Mouse (Mus musculus) neural tube, embryonic 12.5 days (tissue): ENCODE data around the gene St3gal3. TPM values are rescaled to one million over a fixed set of nuclear protein-coding genes. Genes with fewer than 3 reads are reported as not detected.

ENCODE experiments used
- ATAC-seq: fragments of 200-750 bp; cut with Nextera tagmentation; 2 replicates; pipeline ENCODE4 v1.8.0; 2017; ENCODE audit warnings: low read depth, mild to moderate bottlenecking, moderate TSS enrichment, moderate library complexity; ENCODE audit not compliant: low FRiP score
- H3K27ac ChIP-seq: fragments of 300-500 bp; sonication (generic); 2 replicates; pipeline ENCODE4 v1.5.1; 2016
- H3K27me3 ChIP-seq: fragments of 300-500 bp; sonication (generic); replicated peaks from 2 replicates; pipeline ENCODE4 v1.6.1; 2016; ENCODE audit warnings: mild to moderate bottlenecking
- H3K36me3 ChIP-seq: fragments of 300-500 bp; sonication (generic); 2 replicates; pipeline ENCODE4 v1.6.1; 2016; ENCODE audit warnings: mild to moderate bottlenecking
- H3K4me1 ChIP-seq: fragments of 300-500 bp; sonication (generic); 2 replicates; pipeline ENCODE4 v1.6.1; 2016
- H3K4me2 ChIP-seq: fragments of 300-500 bp; sonication (generic); replicated peaks from 2 replicates; pipeline ENCODE4 v1.6.1; 2016; ENCODE audit warnings: mild to moderate bottlenecking
- H3K4me3 ChIP-seq: fragments of 300-500 bp; sonication (generic); 2 replicates; pipeline ENCODE4 v1.5.1; 2016
- H3K9ac ChIP-seq: fragments of 300-500 bp; sonication (generic); 2 replicates; pipeline ENCODE4 v1.6.1; 2016; ENCODE audit warnings: mild to moderate bottlenecking
- H3K9me3 ChIP-seq: fragments of 300-500 bp; sonication (generic); 2 replicates; pipeline ENCODE4 v1.6.1; 2016; ENCODE audit warnings: mild to moderate bottlenecking
- WGBS: fragments of 180-500 bp; shearing (Covaris S2); methylation state at CpG from one replicate; pipeline ENCODE4 v1.1.7; 2016; 5-methylcytosine and 5-hydroxymethylcytosine counted together
- polyA plus RNA-seq: library from polyadenylated mRNA; unstranded; fragments of >200 nt; fragmentation: Nextera tagmentation; extraction: Ambion mirVana; gene quantifications from 2 replicates; pipeline ENCODE4 v1.2.1, GENCODE M21; 2016

Gene St3gal3
- polyA plus RNA-seq, 1 experiment from 2014 or later = 9.4 TPM

DNA sequence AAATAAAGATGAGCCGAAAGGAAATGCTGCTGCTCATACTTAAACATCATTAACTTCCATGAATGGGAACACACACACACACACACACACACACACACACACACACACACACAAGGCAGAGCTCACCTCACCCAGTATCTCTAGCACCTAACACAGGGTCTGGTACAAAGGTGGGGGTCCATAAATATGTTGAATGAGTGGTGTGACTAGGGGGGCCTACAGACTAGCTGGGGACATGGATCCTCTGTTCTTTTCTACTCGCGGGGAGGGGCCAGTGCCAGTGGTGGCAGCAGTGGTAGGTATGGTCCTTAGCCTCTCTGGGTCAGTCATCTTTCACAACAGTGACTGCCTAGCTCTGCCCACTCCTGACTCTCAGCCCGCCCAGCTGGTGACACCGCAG is 94.8 kb downstream of the St3gal3 start:
- Histone ChIP-seq H3K9me3 (no peaks in the 10 kb centered on the region), H3K9ac (no peak overlapping the region), H3K4me3 (no peak overlapping the region), H3K27ac (no peak overlapping the region), H3K4me1 (peaks cover 36% of the 10 kb centered on the region), H3K27me3 (0 out of 2 replicates have a peak, but pooled peaks cover 6% of the 10 kb centered on the region), H3K4me2 (no peak overlapping the region), H3K36me3 (no peaks in the 10 kb centered on the region)
- WGBS = 83% methylated on average over 5 of the region's 5 CpGs
- peak; percentile 41; the same call in 1 of the 2 replicates for ATAC-seq

DNA sequence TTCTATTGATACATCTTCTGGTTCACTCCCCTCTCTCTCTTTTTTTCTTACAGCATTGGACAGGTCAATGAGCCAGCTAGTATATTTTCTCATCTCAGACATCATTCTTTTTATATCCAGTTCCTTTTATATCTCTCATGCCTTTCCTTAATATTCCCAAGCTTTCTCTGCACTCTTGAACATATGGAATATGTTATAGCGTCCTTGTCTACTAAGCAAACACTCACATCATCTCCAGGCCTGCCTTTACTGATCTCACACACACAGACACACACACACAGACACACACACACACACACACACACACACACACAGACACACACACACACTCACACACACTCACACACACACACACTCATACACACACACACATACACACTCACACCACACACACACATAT is 96.7 kb downstream of the St3gal3 start:
- WGBS = 49% methylated on average over 1 of the region's 1 CpGs
- H3K4me2 ChIP-seq = no peak overlapping the region
- H3K4me1 ChIP-seq = peaks cover 34% of the 10 kb centered on the region
- no peak overlapping the region for H3K4me3 ChIP-seq
- no peak for ATAC-seq
- no peaks in the 10 kb centered on the region for H3K27me3 ChIP-seq
- no peaks in the 10 kb centered on the region for H3K9me3 ChIP-seq
- H3K36me3 ChIP-seq = no peaks in the 10 kb centered on the region
- no peak overlapping the region for H3K27ac ChIP-seq
- no peak overlapping the region for H3K9ac ChIP-seq

DNA sequence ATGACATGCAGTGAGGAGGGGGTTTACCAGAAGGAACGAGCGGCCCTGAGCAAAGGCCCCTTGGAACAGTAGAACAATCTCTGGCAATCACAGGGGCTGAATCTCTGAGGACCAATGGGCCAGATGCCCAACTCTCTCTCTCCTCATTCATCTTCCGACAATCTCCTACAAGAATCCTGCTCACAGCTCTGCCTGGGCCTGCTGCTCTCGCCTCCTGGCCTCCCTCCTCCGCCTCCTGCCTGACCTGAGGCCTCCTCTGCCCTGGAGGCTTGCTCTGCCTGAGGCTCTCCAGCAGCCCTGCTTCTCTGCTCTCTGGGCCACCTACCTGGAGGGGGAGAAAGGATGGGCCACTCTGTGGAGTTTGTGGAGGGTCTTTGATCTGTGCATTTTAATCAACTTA is 97.3 kb downstream of the St3gal3 start:
- H3K4me1 ChIP-seq = peaks cover 34% of the 10 kb centered on the region
- H3K4me3 ChIP-seq = no peak overlapping the region
- H3K27ac ChIP-seq = no peak overlapping the region
- no peaks in the 10 kb centered on the region for H3K27me3 ChIP-seq
- no peak for ATAC-seq
- no peak overlapping the region for H3K4me2 ChIP-seq
- no peaks in the 10 kb centered on the region for H3K9me3 ChIP-seq
- no peak overlapping the region for H3K9ac ChIP-seq
- no peaks in the 10 kb centered on the region for H3K36me3 ChIP-seq
- WGBS = 32% methylated on average over 5 of the region's 5 CpGs

- Histone ChIP-seq H3K4me2 (no peak overlapping the region), H3K4me1 (peaks cover 31% of the 10 kb centered on the region), H3K4me3 (no peak overlapping the region), H3K36me3 (no peaks in the 10 kb centered on the region), H3K27me3 (no peaks in the 10 kb centered on the region), H3K9me3 (no peaks in the 10 kb centered on the region), H3K9ac (no peak overlapping the region), H3K27ac (no peak overlapping the region)
- 95% methylated on average over 4 of the region's 4 CpGs for whole genome bisulfite sequencing
- no peak for ATAC-seq
Observed at GRCm38 (mm10) chr4:118036531-118036930, 98.2 kb downstream of the St3gal3 start.

DNA sequence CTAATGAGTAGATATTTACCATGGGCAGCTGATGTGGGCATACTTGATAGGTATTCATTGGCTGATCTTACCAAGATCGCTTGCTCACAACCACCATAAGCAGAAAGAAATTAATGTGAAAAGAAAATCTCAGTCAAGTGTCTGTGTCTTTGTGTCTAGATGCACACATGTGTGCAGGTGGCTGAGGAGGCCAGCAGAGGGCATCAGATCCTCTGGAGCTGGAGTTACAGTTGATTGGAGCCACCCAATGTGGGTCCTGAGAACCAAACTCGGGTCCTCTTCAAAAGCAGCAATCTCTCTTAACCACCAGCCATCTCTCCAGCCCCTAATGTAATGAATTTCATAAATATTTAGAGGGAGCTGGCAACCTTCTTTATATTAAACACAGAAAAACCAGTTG is 99.6 kb downstream of the St3gal3 start:
- no peaks in the 10 kb centered on the region for H3K9me3 ChIP-seq
- H3K9ac ChIP-seq = no peak overlapping the region
- no peak for ATAC-seq
- no peak overlapping the region for H3K4me3 ChIP-seq
- no peak overlapping the region for H3K27ac ChIP-seq
- 93% methylated on average over 2 of the region's 2 CpGs for WGBS
- H3K4me2 ChIP-seq = no peak overlapping the region
- no peaks in the 10 kb centered on the region for H3K27me3 ChIP-seq
- peaks cover 21% of the 10 kb centered on the region for H3K4me1 ChIP-seq
- no peaks in the 10 kb centered on the region for H3K36me3 ChIP-seq

DNA sequence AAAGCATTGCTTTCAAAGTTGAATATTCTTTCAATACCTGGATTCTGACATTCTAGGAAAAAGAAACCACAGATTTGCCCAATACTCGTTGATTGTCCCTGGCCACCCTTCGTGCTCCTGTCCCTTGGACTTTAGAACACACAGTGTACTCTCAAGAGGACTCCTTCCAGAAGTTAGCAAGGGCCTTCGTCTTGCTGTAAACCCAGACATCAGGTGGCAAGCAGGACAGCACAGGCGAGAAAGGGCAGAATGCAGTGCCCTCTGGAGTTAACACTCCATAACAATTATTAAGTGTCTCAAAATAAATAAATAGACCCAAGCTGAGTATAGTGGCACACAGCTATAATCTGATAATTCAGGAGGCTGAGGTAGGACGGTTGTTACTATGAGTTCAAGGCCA is 101.7 kb downstream of the St3gal3 start:
- Histone ChIP-seq H3K27me3 (no peaks in the 10 kb centered on the region), H3K9me3 (no peaks in the 10 kb centered on the region), H3K27ac (no peak overlapping the region), H3K36me3 (no peaks in the 10 kb centered on the region), H3K9ac (no peak overlapping the region), H3K4me2 (no peak overlapping the region), H3K4me1 (peaks cover 17% of the 10 kb centered on the region), H3K4me3 (no peak overlapping the region)
- WGBS = 89% methylated on average over 5 of the region's 5 CpGs
- no peak for ATAC-seq

DNA sequence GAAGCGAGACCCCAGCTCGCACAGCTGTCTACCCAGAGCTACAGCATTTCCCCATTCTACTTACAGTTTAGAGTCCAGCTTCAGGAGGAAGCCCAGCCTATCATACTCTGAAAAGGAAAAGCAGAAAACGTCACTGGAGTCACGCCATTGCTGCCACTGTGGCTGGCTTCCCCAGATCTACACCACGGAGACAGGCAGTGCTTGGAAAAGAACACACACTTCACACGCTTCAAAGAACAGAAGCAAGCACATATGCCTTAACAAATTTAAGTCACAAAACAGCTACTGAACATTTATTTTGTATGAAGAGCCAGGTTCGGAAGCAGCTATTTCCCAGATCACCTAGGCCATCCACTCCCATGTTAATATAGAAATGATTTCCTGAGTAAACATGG is 102.9 kb downstream of the St3gal3 start:
- WGBS = 89% methylated on average over 7 of the region's 7 CpGs
- Histone ChIP-seq H3K27ac (no peak overlapping the region), H3K9me3 (no peaks in the 10 kb centered on the region), H3K36me3 (no peaks in the 10 kb centered on the region), H3K4me3 (no peak overlapping the region), H3K4me1 (peaks cover 11% of the 10 kb centered on the region; the same call in 1 of the 2 replicates), H3K4me2 (no peak overlapping the region), H3K27me3 (no peaks in the 10 kb centered on the region), H3K9ac (no peak overlapping the region)
- ATAC-seq = no peak

DNA sequence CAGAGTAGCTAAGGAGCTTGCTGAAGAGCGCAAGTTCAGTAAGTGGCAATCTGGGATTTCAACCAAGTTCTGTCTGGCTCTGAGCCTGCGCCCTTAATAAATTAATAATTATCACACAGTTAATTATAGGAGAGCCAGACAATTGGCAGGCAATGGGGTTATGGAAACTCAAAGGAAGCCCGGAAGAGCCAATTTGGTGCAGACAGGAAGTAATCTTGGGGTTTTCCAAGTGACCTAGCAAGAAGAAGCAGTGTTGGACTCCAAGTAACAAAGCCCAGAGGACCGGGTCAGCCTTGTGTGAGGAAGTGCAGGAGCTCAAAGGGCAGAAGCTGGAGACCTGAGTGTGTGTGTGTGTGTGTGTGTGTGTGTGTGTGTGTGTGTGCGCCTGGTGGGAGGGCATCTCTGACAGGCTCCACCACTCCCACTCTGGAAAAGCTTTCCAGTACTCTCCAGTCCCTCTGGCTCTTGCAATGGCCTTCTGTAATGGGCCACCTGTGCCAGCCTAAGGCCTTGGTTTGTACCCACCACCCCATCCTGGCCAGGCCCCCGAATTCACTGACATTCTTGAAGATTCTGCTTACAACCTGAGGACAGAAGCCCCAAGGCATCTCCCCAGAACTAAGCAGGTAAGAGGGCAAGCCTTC is 103.5 kb downstream of the St3gal3 start:
- H3K4me2 ChIP-seq = no peak overlapping the region
- no peak overlapping the region for H3K4me3 ChIP-seq
- H3K9me3 ChIP-seq = no peaks in the 10 kb centered on the region
- H3K36me3 ChIP-seq = no peaks in the 10 kb centered on the region
- ATAC-seq = no peak
- H3K4me1 ChIP-seq = peaks cover 11% of the 10 kb centered on the region; the same call in 1 of the 2 replicates
- no peaks in the 10 kb centered on the region for H3K27me3 ChIP-seq
- no peak overlapping the region for H3K27ac ChIP-seq
- 89% methylated on average over 6 of the region's 6 CpGs for WGBS
- H3K9ac ChIP-seq = no peak overlapping the region

DNA sequence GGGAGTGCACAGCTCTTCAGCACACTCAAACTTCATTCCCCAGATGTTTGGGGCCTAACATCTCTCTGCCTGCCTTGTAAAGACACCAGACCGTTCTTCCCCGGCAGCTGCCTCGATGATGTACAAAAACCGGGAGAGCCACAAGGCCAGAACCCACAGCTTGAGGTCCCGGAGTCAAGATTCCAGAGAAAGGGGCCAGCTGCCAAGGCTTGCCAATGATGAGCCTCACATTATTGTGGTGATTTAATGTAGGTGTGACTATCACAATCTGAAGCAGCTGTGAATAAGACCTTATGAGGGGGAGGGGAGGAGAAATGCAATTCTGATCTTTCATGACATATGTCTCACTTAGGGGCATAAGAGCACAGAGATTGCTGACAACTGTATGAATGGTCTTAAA is 104.4 kb downstream of the St3gal3 start:
- Histone ChIP-seq H3K4me1 (peaks cover 11% of the 10 kb centered on the region; the same call in 1 of the 2 replicates), H3K9me3 (no peaks in the 10 kb centered on the region), H3K36me3 (no peaks in the 10 kb centered on the region), H3K4me2 (no peak overlapping the region), H3K27ac (no peak overlapping the region), H3K4me3 (no peak overlapping the region), H3K27me3 (no peaks in the 10 kb centered on the region), H3K9ac (no peak overlapping the region)
- no peak for ATAC-seq
- 69% methylated on average over 5 of the region's 5 CpGs for WGBS

GRCm38 (mm10) chr4:118029892-118030291 is 104.8 kb downstream of the St3gal3 start:
- Histone ChIP-seq H3K4me3 (no peak overlapping the region), H3K9ac (no peak overlapping the region), H3K27ac (no peak overlapping the region), H3K36me3 (no peaks in the 10 kb centered on the region), H3K27me3 (no peaks in the 10 kb centered on the region), H3K4me2 (no peak overlapping the region), H3K9me3 (no peaks in the 10 kb centered on the region), H3K4me1 (peaks cover 11% of the 10 kb centered on the region; the same call in 1 of the 2 replicates)
- WGBS = 36% methylated on average over 6 of the region's 6 CpGs
- no peak for ATAC-seq

- Histone ChIP-seq H3K27me3 (no peaks in the 10 kb centered on the region), H3K9me3 (no peaks in the 10 kb centered on the region), H3K9ac (no peak overlapping the region), H3K4me3 (no peak overlapping the region), H3K4me1 (peaks cover 11% of the 10 kb centered on the region; the same call in 1 of the 2 replicates), H3K4me2 (no peak overlapping the region), H3K36me3 (no peaks in the 10 kb centered on the region), H3K27ac (no peak overlapping the region)
- 87% methylated on average over 9 of the region's 9 CpGs for WGBS
- no peak for ATAC-seq
Observed at GRCm38 (mm10) chr4:118028994-118029393, 105.7 kb downstream of the St3gal3 start.

- Histone ChIP-seq H3K36me3 (no peaks in the 10 kb centered on the region), H3K9me3 (no peaks in the 10 kb centered on the region), H3K9ac (no peak overlapping the region), H3K4me2 (no peak overlapping the region), H3K4me3 (no peak overlapping the region), H3K4me1 (peaks cover 11% of the 10 kb centered on the region; the same call in 1 of the 2 replicates), H3K27ac (no peak overlapping the region), H3K27me3 (no peaks in the 10 kb centered on the region)
- ATAC-seq = no peak
- 88% methylated on average over 7 of the region's 7 CpGs for WGBS
Observed at GRCm38 (mm10) chr4:118025931-118026330, 108.8 kb downstream of the St3gal3 start.

DNA sequence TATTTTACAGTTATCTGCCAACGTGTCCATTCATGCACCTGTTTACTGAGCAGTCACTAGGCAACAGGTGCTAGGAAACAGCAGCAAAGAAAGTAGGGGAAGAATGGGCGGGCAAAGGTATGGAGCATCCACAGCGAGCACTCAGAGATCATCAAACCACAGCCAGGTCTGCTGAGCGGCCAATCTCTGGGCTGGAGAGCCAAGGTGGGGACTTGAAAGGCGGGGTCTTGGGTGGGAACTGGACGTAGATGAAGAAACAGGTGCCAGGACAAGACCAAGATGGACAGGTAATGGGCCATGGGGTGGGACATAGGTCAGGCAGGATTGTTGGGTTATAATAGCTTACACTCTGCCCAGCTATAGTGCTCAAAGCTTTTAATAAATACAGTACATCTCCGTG is 109.3 kb downstream of the St3gal3 start:
- H3K27me3 ChIP-seq = no peaks in the 10 kb centered on the region
- no peaks in the 10 kb centered on the region for H3K36me3 ChIP-seq
- H3K4me1 ChIP-seq = peaks cover 9% of the 10 kb centered on the region; the same call in 1 of the 2 replicates
- 87% methylated on average over 7 of the region's 7 CpGs for WGBS
- no peak for ATAC-seq
- no peak overlapping the region for H3K27ac ChIP-seq
- H3K4me3 ChIP-seq = no peak overlapping the region
- no peaks in the 10 kb centered on the region for H3K9me3 ChIP-seq
- H3K9ac ChIP-seq = no peak overlapping the region
- H3K4me2 ChIP-seq = no peak overlapping the region
